In genomic region chr4:117484256-117485044, GRCm38 (mm10) we compare ENCODE assay signal across 8 mouse cellular contexts. TPM values are rescaled to one million over a fixed set of nuclear protein-coding genes. Genes with fewer than 3 reads are reported as not detected.
A peak's percentile ranks its signal among the peaks of the same experiment; 100 is the strongest.
DNase-seq lines count a peak whose midpoint lies in the region; ATAC-seq and TF ChIP-seq lines count a peak whose summit lies in the region.

No protein-coding gene starts in this region.

- H3K36me3 ChIP-seq in hindbrain, postnatal 0 days (ENCODE audit: insufficient read depth, low read length) = no peaks in the 10 kb centered on the region
- H3K36me3 ChIP-seq in limb, embryonic 15.5 days = no peaks in the 10 kb centered on the region
- H3K36me3 ChIP-seq in myocyte (ENCODE audit: control insufficient read depth, insufficient read depth) = no peaks in the 10 kb centered on the region

- peak overlapping the region; percentile 43 for H3K4me3 ChIP-seq in hindbrain, postnatal 0 days (ENCODE audit: low read length)
- H3K4me3 ChIP-seq in limb, embryonic 15.5 days = peak overlapping the region; percentile 50
- H3K4me3 ChIP-seq in myocyte = peak overlapping the region; percentile 18

- ATAC-seq in hindbrain, postnatal 0 days = peak; percentile 92
- ATAC-seq in limb, embryonic 15.5 days (ENCODE audit: insufficient number of reproducible peaks, low FRiP score, low TSS enrichment, low read depth) = peak; percentile 54; the same call in 1 of the 2 replicates

- H3ac ChIP-seq in myocyte (ENCODE audit: control insufficient read depth, insufficient read length) = no peak overlapping the region

- peak overlapping the region; percentile 35 for H3K9ac ChIP-seq in hindbrain, postnatal 0 days (replicated peaks; ENCODE audit: low read length)
- peak overlapping the region; percentile 37 for H3K9ac ChIP-seq in limb, embryonic 15.5 days

- H3K4me2 ChIP-seq in hindbrain, postnatal 0 days (ENCODE audit: low read depth, low read length) = peak overlapping the region; percentile 90
- H3K4me2 ChIP-seq in limb, embryonic 15.5 days = peak overlapping the region; percentile 99
- H3K4me2 ChIP-seq in myocyte (ENCODE audit: low read depth) = peak overlapping the region; percentile 74

- peak; percentile 55 to 59 for DNase-seq in spleen, postnatal 10 days (ENCODE audit: low spot score in 2 of 2)
- no peak for DNase-seq in spleen, adult 12 weeks (ENCODE audit: low spot score)
- peak; percentile 75 to 82 for DNase-seq in cerebellum, postnatal 10 days
- peak; percentile 43 for DNase-seq in forelimb bud, embryonic 11.5 days (ENCODE audit: low read depth, low spot score)
- DNase-seq in hindbrain, postnatal 0 days (ENCODE audit: low spot score) = peak; percentile 80
- peak; percentile 7 for DNase-seq in urinary bladder, postnatal 25 days (ENCODE audit: low spot score)

- peaks cover 18% of the 10 kb centered on the region for H3K27me3 ChIP-seq in hindbrain, postnatal 0 days (ENCODE audit: insufficient read depth, low read length)
- H3K27me3 ChIP-seq in limb, embryonic 15.5 days = peaks cover 46% of the 10 kb centered on the region
- H3K27me3 ChIP-seq in myocyte (ENCODE audit: control insufficient read depth, insufficient read depth, insufficient read length) = peaks cover 60% of the 10 kb centered on the region

- H3K9me3 ChIP-seq in hindbrain, postnatal 0 days (ENCODE audit: low read length) = no peaks in the 10 kb centered on the region
- no peaks in the 10 kb centered on the region for H3K9me3 ChIP-seq in limb, embryonic 15.5 days

- WGBS in hindbrain, postnatal 0 days = under 1% methylated on average over 68 of the region's 69 CpGs
- WGBS in limb, embryonic 15.5 days = under 1% methylated on average over 69 of the region's 69 CpGs

- peak overlapping the region; percentile 64 for H3K27ac ChIP-seq in hindbrain, postnatal 0 days
- H3K27ac ChIP-seq in limb, embryonic 15.5 days = peak overlapping the region; percentile 33

- H3K4me1 ChIP-seq in hindbrain, postnatal 0 days (ENCODE audit: insufficient read depth, low read length) = 0 out of 2 replicates have a peak, but pooled peaks cover 5% of the 10 kb centered on the region
- H3K4me1 ChIP-seq in limb, embryonic 15.5 days = peaks cover 14% of the 10 kb centered on the region

- H3K79me2 ChIP-seq in myocyte (ENCODE audit: control insufficient read depth, insufficient read depth) = no peaks in the 10 kb centered on the region

- TF ChIP-seq POLR2A in myocyte (IDR thresholded peaks at IDR 0.05; ENCODE audit: insufficient read length, low read depth) = no peak

- TF ChIP-seq CTCF in hindbrain, postnatal 0 days (IDR thresholded peaks at IDR 0.05; ENCODE audit: low read depth) = peak; percentile 28

TF ChIP-seq in myocyte, 11 proteins besides CTCF, POLR2A, EP300 and RAD21:
- no peak for TF ChIP-seq POLR2AphosphoS2 (IDR thresholded peaks at IDR 0.05; ENCODE audit: insufficient read length, low read depth)
- TF ChIP-seq CEBPB (IDR thresholded peaks at IDR 0.05; ENCODE audit: insufficient read depth, poor library complexity, severe bottlenecking) = no peak
- no peak for TF ChIP-seq TCF3 (IDR thresholded peaks at IDR 0.05; ENCODE audit: insufficient read length, low read depth)
- TF ChIP-seq MYOG (IDR thresholded peaks at IDR 0.05; ENCODE audit: control insufficient read depth in 1 of 3, insufficient read depth in 1 of 3, insufficient read length in 2 of 3, low read depth in 2 of 3) = no peak
- no peak for TF ChIP-seq MAX (IDR thresholded peaks at IDR 0.05; ENCODE audit: low read depth)
- TF ChIP-seq TCF12 (IDR thresholded peaks at IDR 0.05; ENCODE audit: insufficient read depth, poor library complexity, severe bottlenecking) = no peak
TF ChIP-seq in myocyte: peak in this region for 0.

RNA-seq across cellular contexts. Expression of gene Rnf220, which starts 12.4 kb away (rescaled TPM):
- total RNA-seq in hindbrain, postnatal 0 days (2014; rRNA removed) = 119 and 156 TPM in 2 replicates
- 101 and 105 TPM in 2 replicates for polyA plus RNA-seq in hindbrain, postnatal 0 days (2015; fragmentation: Nextera tagmentation; extraction: Ambion mirVana)
- polyA plus RNA-seq in limb, embryonic 15.5 days (2015; fragmentation: Nextera tagmentation; extraction: Ambion mirVana) = 64.7 and 73.0 TPM in 2 replicates
- polyA plus RNA-seq in myocyte (2012; fragmentation: generic; extraction: Trizol) = 60.4 TPM
